Mouse (Mus musculus): Measurements from ENCODE around the gene Tmem231.

The Tmem231 gene

GRCm38 (mm10) chr8:111905500-111906121, 28.1 kb downstream of the Tmem231 start:
- no peak for DNase-seq (ENCODE audit: low spot score)

GRCm38 (mm10) chr8:111902080-111902479, 31.6 kb downstream of the Tmem231 start:
- no peak for DNase-seq (ENCODE audit: low spot score)

- DNase-seq (ENCODE audit: low spot score) = no peak
Measured at GRCm38 (mm10) chr8:111898586-111898985, 35.1 kb downstream of the Tmem231 start.

GRCm38 (mm10) chr8:111894955-111895354, 38.7 kb downstream of the Tmem231 start:
- DNase-seq (ENCODE audit: low spot score) = no peak

- no peak for DNase-seq (ENCODE audit: low spot score)
Measured at GRCm38 (mm10) chr8:111892615-111893014, 41.1 kb downstream of the Tmem231 start.

- no peak for DNase-seq (ENCODE audit: low spot score)
Measured at GRCm38 (mm10) chr8:111891983-111892382, 41.7 kb downstream of the Tmem231 start.

- DNase-seq (ENCODE audit: low spot score) = no peak
Measured at GRCm38 (mm10) chr8:111890911-111891303, 42.8 kb downstream of the Tmem231 start.

- no peak for DNase-seq (ENCODE audit: low spot score)
Measured at GRCm38 (mm10) chr8:111889931-111890910, 43.5 kb downstream of the Tmem231 start.

- DNase-seq (ENCODE audit: low spot score) = no peak
Measured at GRCm38 (mm10) chr8:111888091-111888650, 45.5 kb downstream of the Tmem231 start.

- DNase-seq (ENCODE audit: low spot score) = no peak
Measured at GRCm38 (mm10) chr8:111887479-111887878, 46.2 kb downstream of the Tmem231 start.

GRCm38 (mm10) chr8:111883615-111884014, 50.1 kb downstream of the Tmem231 start:
- DNase-seq (ENCODE audit: low spot score) = peak; percentile 34

GRCm38 (mm10) chr8:111881591-111881990, 52.1 kb downstream of the Tmem231 start:
- DNase-seq (ENCODE audit: low spot score) = peak; percentile 50

- no peak for DNase-seq (ENCODE audit: low spot score)
Measured at GRCm38 (mm10) chr8:111877711-111878110, 56.0 kb downstream of the Tmem231 start.

GRCm38 (mm10) chr8:111876355-111876948, 57.2 kb downstream of the Tmem231 start, which contains the start of gene Tmem170:
Tmem170 (minus strand) TSS chr8:111876750.
- peak; percentile 98 for DNase-seq (ENCODE audit: low spot score)

- DNase-seq (ENCODE audit: low spot score) = peak; percentile 18
Measured at GRCm38 (mm10) chr8:111875758-111876157, 57.9 kb downstream of the Tmem231 start.

GRCm38 (mm10) chr8:111871278-111871677, 62.4 kb downstream of the Tmem231 start:
- DNase-seq (ENCODE audit: low spot score) = no peak

GRCm38 (mm10) chr8:111870379-111870778, 63.3 kb downstream of the Tmem231 start:
- DNase-seq (ENCODE audit: low spot score) = no peak

GRCm38 (mm10) chr8:111868664-111869063, 65.0 kb downstream of the Tmem231 start:
- DNase-seq (ENCODE audit: low spot score) = no peak

- peak; percentile 73 for DNase-seq (ENCODE audit: low spot score)
Measured at GRCm38 (mm10) chr8:111865857-111866256, 67.8 kb downstream of the Tmem231 start.

GRCm38 (mm10) chr8:111865130-111865852, 68.4 kb downstream of the Tmem231 start:
- no peak for DNase-seq (ENCODE audit: low spot score)

- DNase-seq (ENCODE audit: low spot score) = no peak
Measured at GRCm38 (mm10) chr8:111864648-111865047, 69.0 kb downstream of the Tmem231 start.

- DNase-seq (ENCODE audit: low spot score) = no peak
Measured at GRCm38 (mm10) chr8:111863280-111863679, 70.4 kb downstream of the Tmem231 start.
